Mouse (Mus musculus) cerebellum, adult 8-10 months (tissue): ENCODE measurements at regions not wholly inside any gene's neighbourhood (a gene's known extent, or its start where the extent isn't known, plus 50 kb on each side); places are given as distances from the start of the nearest gene placed in this dataset.

Experiments
- DNase-seq: peaks from one replicate; pipeline ENCODE4 v3.0.0; 2022

DNA sequence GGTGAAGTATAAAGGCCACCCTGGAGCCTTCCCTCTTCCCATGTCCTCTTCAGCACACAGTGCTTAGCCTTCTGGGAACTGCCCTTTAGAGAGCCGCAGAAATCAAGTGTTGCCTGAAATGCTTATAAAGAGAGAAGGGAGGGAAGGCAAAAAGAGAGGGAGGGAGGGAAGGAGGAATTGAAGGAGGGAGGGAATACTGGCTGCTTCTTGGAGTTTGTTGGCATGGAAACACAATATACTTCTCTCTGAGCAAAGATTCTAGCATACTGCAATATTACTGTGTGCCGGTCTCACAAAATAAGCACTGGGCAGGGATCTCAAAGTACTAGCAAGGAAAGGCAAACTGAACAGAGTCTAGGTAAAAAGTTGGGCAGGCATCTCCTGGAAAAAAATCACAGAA is 225.9 kb upstream of the Ldb2 start:
- DNase-seq = no peak

DNA sequence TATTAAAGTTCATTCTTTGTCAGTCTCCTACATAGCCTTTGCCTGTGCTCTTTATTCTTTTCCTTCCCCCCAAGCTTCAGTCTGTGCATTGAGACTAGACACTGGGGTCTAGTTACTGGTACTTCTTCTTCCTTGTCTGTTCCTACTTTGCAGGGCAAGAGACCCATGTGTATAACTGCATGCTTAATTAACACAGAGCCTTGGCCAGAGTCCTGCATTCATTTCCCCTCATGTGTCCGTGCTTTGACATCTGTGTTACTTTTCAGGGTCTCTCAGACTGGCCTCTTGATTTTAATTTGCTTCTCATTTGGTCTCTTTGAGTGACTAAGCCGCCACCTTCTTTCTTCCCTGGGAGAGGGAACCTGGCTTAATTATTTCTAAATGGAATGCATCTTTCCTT is 208.4 kb upstream of the Ldb2 start:
- DNase-seq = no peak

DNA sequence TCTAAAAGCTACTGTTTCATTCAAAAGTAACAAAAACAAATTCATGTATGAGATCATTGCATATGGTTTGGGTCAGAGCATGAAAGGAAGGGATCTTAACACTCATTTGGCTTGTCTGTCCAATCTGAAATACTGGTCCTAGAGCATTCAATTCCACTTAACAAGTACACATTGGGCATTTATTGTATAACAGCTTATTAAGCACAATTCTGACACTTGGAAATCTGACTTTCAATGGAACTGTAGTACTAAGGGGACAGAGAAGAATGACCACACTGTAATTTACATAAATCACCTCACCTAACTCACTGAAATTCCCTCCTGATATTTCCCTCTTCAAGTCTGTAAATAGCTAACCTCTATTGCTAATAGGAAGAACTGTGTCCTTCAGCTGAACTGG is 201.5 kb upstream of the Ldb2 start:
- no peak for DNase-seq

DNA sequence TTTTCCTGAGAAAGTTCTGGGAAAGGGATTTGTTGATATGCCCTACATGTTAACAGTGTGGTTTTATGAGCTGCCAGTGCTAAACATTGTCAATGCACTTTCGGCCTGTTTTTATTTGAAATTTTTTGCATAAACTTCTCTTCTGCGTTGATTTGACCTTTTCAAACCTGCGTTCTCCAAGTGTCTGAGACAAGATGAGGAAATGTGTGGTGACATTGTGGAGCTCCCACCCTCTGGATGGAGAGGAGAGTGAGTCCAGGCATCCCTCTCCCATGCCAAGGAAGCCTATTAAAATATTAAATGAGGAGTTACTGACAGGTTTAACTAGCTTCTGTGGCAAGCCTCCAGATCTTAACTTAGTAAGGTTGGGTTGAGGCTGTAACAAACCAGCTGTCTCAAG is 199.6 kb upstream of the Ldb2 start:
- DNase-seq = no peak

DNA sequence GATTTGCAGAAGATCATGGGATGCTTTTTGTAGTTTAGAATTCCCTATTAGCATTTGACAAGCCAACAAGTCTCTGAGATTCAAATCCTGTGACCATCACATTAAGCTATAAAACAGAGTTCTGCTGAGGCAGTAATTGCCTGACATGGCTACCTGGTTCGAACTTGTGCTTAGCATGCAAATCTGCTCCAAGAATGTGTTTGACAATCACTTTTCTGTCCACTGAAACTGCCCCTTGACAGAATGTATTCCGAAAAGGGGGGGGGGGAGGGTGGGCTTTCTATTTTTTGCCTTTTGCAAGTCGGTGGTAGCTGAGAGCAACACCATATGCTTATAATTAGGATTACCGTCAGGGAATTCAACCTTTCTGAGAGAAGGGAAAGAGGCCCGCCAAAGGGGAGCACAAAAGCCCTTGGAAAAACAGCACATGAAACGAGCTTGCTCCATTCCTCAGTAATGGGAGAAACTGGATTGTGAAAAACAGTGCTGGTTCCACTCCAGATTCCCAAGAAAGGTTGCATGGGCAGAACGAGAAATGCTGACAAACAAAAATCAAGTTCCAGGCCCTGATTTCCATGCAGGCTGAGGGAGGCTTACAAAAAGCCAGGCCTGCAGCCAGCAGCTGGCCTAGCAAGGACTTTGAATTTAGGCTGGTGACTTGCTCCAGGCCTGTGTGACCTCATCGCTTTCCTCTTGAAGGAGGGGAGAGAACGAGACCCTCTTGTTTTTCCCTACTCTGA is 176.1 kb upstream of the Ldb2 start:
- DNase-seq = no peak

DNA sequence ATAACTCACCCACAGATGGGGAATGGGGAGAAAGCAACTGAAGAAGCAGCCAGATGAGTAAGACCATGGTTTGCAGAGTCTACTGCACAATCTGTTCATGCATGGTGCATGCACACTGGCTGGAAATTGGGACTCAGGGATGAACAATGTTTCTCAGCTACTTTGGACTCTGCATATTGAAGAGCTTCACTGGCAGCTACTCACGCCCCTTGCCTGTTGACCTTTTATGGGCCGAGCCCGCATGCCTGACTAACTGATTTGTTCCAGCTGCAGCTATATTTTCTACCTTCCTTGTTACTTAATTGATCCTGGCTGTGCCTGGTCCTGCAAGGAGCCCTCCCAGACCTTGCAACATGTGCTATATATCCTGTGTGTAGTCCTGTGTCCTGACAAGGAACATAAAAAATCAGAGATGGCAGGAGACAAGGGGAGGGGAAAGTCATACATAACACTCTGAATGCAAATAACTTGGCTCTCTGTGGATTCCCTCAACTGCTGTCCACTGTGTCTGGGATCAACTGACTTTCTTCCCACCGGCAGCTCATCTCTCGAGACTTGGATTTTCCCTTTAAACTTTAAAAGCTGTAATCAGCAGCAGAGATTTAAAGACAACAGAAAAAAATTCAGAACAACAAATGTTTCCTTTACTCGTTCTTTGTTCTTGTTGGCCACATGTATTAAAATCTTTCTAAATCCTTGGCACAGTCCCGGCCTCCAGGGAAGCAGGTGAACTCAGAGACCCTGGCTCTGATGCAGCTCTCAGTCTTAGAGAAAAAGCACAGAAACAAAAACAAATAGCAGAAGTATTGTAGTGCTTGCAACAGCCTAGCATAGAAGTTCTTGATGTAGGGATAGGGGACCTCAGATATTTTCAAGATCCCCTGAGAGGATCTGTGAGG is 143.8 kb upstream of the Ldb2 start:
- DNase-seq = no peak

DNA sequence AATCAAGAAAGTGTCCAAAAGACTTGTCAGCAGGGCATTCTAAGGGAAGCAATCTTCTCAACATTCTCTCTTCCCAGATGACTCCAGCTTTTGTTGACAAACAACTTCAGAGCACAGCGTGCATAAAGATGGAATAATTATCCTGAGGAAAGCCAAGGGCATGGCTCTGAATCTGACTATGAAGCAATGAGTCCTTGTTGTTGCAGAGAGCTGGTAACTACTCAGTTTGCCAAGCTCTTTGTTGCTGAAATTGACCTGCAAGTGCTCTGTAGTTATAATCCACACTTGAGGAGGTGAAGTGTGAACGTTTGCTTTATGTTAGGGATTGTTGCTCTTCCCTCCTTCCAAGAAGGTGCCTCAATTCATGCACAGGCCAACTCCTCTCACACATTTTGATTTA is 143.1 kb upstream of the Ldb2 start:
- no peak for DNase-seq

DNA sequence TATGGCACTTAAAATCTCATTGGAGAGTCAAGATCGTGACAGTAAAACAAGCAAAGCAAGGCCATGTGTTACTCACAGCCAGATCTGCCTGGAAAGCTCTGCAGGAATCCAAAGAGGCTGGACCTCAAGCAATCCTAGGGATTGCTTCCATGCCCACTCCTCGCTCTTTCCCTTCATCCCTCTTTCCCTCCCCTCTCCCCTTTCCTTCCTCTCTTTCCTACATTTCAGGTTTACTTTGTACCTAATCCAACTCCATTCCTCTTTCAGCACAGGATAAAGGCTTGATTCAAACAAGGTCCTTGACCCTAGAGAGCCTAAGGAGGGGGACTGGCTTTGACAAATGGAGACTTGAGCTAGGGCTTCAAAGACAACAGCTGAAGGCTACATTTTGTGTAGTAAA is 126.0 kb upstream of the Ldb2 start:
- DNase-seq = no peak

DNA sequence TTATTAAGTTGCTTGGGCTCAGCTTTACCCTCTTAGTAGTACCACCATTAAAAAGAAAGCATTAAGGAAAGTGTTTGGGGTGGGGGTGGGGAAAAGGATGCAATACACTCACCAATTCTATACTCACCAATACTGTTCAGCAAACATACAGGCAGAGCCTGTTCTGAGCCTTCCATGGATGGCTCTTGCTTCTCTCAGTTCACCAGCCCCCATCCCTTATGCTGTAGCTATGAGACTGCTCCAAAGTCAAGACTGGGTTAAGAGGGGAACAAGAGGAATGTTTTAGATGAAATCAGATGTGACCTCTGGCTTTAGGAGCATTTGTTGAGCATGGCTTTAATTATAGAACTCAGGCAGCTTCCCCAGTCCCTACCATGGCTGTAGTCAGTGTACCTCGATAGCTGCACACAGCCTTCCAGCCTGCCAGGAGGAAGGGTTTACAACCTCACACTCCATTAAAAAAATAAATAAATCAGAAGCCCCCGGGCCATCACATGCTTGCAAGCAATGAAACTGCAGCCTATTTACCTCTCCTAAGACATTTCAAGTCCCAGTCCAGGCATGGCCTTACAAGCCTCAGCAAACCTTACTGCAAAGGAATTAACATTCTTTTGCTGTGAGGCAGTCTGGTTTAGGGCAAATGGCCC is 122.8 kb upstream of the Ldb2 start:
- no peak for DNase-seq

DNA sequence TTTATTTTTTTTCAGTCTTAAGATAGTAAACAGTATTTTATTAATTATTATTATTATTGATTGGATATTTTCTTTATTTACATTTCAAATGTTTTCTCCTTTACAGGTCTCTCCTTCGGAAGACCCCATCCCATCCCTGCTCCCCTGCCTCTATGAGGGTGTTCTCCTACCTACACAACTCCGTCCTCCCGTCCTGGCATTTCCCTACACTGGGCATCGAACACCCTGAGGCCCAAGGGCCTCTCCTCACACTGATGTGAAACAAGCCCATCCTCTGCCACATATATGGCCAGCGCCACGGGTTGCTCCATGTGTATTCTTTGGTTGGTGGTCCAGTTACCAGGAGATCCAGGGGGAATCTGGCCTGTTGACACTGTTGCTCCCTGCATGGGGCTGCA is 118.3 kb upstream of the Ldb2 start:
- DNase-seq = no peak

DNA sequence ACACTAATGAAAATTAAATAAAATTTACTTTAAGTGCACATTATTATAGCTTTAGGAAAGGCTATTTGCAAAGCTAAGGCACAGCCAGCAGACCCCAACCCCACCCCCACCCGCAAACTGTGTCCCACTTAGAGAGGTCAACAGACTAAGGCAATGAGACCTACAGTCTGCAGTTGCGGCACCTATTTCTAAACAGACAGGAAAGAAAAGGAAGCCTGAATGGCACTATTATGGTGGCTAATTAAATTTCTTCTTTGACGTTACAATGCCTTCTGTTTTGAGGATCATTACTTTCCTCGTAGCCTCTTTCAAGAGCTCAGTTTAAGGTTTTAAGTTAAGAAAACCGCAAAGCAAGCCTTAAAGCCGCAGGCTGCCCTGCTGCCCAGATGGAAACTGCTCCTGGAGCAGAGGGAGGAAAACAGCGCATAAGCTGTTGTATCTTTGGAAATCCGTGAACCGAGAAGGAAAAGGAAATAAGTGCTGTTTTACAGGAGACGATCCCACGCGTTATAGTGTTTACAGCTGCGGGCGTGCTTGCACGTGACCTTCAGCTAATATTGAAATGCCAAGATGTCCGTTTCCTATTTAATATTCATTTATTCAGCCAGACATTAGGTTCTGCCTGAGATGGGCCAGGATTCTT is 117.8 kb upstream of the Ldb2 start:
- DNase-seq = no peak

DNA sequence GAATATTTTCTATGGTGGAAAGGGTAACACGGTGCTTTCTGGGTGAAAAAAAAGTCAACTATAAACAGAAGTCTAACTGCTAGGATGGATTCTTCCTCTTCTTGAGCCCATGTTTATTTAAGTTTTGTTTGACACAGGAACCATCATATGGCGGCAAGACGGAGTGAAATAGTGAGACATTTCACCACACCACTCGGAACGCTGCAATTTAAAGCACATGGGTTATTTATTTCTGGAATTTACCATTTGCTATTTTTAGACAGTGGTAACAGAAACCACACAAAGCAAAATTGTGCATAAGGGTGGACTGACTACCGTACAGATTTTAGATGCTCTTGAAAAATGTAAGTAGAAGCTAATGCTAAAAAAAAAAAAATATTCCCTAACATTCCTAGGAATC is 103.1 kb upstream of the Ldb2 start:
- no peak for DNase-seq

DNA sequence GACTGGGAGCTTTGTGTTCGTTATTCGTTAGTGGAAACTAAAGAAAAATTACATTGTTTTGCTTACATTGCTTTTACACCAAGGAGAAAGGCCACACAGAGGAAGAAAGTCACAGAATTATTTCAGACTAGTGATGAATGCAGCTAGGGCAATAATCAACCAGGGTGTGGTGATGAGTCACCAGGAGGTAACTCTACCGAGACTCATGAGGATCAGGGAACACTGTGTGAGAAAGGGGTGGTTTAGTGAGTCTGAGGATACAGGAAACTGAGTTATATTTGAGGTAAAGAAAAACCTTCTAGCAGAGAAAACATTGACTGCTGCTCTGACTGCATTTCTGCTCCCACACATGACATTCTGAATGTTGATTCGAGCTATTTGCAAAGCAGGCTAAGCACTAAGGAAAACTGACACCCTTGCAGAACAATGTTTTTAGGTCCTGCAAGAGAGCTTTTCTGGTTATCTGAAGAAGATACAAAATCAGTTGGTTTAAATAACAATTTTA is 87.1 kb upstream of the Ldb2 start:
- no peak for DNase-seq

DNA sequence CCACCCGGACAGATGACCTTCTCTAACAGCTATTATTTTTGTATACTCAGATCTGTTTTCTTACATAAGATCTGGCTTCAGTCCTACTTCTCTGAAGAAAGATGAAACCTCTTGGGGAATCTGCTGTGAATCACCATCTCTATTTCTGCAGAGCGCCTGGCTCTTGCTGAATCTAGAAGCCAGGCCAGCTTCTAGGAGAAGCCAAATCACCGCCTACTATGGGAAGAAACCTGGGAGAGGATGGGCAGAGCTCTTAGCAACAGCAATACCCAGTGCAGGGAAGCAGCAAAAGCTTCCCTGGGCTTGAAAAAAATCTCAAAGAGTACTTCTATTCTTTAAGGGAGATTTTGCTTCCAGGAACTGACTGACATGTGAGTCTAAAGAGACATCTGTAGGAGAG is 77.5 kb upstream of the Ldb2 start:
- DNase-seq = no peak

DNA sequence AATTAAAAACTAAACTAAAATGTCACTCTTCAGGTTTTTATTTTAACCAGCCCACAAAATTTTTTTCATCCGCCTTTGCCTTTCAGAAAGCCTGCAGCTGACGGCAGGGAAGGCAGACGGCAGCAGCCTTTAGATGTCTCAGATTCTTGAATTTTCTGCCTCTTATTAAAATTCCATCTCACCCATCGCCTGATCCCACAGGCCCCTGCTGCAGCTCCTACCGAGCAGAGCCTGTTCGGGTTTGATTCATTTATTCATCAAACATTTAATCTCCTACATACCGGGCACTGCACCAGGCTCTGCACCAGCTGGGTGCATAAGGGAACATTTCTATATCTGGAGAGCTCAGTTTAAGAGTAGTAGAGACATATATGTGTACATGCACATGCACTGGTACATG is 72.8 kb upstream of the Ldb2 start:
- no peak for DNase-seq

DNA sequence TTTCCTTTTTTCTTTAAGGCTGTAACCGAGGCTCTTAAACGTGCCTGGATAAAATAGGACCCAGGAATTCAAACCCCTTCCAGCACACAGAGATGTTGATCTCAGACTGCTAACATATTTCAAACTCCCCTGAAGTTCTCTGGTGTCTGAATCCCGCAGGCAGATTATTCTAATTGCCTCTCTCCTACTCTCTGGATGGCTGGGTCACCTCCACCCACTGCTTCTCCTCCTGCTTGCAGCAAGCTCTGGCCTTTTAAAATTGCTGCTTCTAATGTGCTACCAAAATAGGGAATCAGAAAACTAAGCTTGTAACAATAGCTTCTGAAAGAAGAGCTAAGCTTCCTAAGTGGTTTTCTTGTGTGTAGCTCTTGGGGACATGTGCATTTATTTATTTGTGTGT is 64.4 kb upstream of the Ldb2 start:
- no peak for DNase-seq

DNA sequence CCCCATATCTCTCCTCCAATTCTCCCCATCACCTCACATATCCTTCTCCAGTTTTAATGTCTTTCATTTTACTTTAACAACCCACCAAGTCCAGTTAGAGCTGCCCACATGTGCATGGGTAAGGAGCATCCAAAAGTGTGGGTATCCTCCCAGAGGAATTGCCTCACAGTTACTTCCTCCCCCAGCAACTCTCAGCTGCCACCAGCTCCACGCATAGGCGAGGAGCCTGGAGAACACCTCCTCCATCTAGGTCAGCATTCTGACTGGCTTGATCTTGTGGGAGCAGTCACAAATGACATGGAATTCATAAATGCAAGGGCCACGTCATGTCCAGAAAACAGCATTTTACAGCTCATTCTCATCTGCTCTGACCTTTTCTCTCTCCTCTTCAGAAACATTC is 63.9 kb upstream of the Ldb2 start:
- no peak for DNase-seq

DNA sequence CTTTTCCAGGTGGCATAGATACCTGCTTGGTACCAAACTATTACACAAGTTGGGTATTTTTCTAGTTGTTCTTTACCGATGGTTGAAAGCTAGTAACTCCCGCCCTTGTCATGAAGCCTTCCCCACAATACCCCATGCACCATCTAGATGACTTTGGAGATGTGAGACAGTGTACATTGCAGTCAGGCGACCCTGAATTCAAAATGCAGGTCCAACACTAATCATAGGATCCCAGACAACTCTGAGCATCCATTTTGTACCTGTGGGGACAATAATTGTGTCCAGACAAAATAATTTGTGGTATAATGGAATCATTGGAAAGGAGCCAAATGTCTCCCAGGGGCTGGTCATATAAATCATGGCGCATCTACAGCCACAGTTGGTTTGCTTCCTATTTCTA is 54.7 kb upstream of the Ldb2 start:
- DNase-seq = no peak
